Mouse (Mus musculus) neural tube, embryonic 12.5 days (tissue): ENCODE measurements around the gene Tbl1xr1. TPM values are rescaled to one million over a fixed set of nuclear protein-coding genes. Genes with fewer than 3 reads are reported as not detected.

Experiments
- ATAC-seq: fragments of 200-750 bp; cut with Nextera tagmentation; 2 replicates; pipeline ENCODE4 v1.8.0; 2017; ENCODE audit warnings: low read depth, mild to moderate bottlenecking, moderate TSS enrichment, moderate library complexity; ENCODE audit not compliant: low FRiP score
- H3K27ac ChIP-seq: fragments of 300-500 bp; sonication (generic); 2 replicates; pipeline ENCODE4 v1.5.1; 2016
- H3K27me3 ChIP-seq: fragments of 300-500 bp; sonication (generic); replicated peaks from 2 replicates; pipeline ENCODE4 v1.6.1; 2016; ENCODE audit warnings: mild to moderate bottlenecking
- H3K36me3 ChIP-seq: fragments of 300-500 bp; sonication (generic); 2 replicates; pipeline ENCODE4 v1.6.1; 2016; ENCODE audit warnings: mild to moderate bottlenecking
- H3K4me1 ChIP-seq: fragments of 300-500 bp; sonication (generic); 2 replicates; pipeline ENCODE4 v1.6.1; 2016
- H3K4me2 ChIP-seq: fragments of 300-500 bp; sonication (generic); replicated peaks from 2 replicates; pipeline ENCODE4 v1.6.1; 2016; ENCODE audit warnings: mild to moderate bottlenecking
- H3K4me3 ChIP-seq: fragments of 300-500 bp; sonication (generic); 2 replicates; pipeline ENCODE4 v1.5.1; 2016
- H3K9ac ChIP-seq: fragments of 300-500 bp; sonication (generic); 2 replicates; pipeline ENCODE4 v1.6.1; 2016; ENCODE audit warnings: mild to moderate bottlenecking
- H3K9me3 ChIP-seq: fragments of 300-500 bp; sonication (generic); 2 replicates; pipeline ENCODE4 v1.6.1; 2016; ENCODE audit warnings: mild to moderate bottlenecking
- WGBS: fragments of 180-500 bp; shearing (Covaris S2); methylation state at CpG from one replicate; pipeline ENCODE4 v1.1.7; 2016; 5-methylcytosine and 5-hydroxymethylcytosine counted together
- polyA plus RNA-seq: library from polyadenylated mRNA; unstranded; fragments of >200 nt; fragmentation: Nextera tagmentation; extraction: Ambion mirVana; gene quantifications from 2 replicates; pipeline ENCODE4 v1.2.1, GENCODE M21; 2016

Gene Tbl1xr1
- polyA plus RNA-seq, 1 experiment from 2014 or later = 26.9 TPM

DNA sequence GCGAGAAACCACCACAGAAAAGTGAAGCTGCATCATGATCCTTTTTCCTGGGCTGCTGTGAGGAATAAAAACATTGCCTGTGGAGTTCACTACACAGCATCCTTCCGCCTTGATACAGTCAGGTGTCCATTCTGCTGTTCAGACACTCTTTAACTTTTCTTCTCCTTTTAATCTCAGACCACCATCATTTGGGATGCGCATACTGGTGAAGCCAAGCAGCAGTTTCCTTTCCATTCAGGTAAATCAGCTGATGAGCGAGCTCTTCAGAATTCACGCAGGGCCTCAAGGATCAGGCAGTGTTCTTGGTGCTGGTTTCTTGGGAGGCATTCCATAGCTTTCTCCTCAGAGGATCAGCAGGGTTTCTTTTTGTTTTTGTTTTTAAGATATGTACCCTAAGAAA, 116.5 kb downstream of the Tbl1xr1 start:
- H3K4me1 ChIP-seq = no peaks in the 10 kb centered on the region
- peaks cover 32% of the 10 kb centered on the region for H3K36me3 ChIP-seq
- WGBS = 96% methylated on average over 5 of the region's 5 CpGs
- no peak overlapping the region for H3K27ac ChIP-seq
- no peak for ATAC-seq
- no peaks in the 10 kb centered on the region for H3K9me3 ChIP-seq
- no peak overlapping the region for H3K4me2 ChIP-seq
- H3K9ac ChIP-seq = no peak overlapping the region
- no peak overlapping the region for H3K4me3 ChIP-seq
- no peaks in the 10 kb centered on the region for H3K27me3 ChIP-seq

GRCm38 (mm10) chr3:22194185-22194856, 117.9 kb downstream of the Tbl1xr1 start:
- Histone ChIP-seq H3K4me2 (no peak overlapping the region), H3K4me1 (no peaks in the 10 kb centered on the region), H3K36me3 (peaks cover 37% of the 10 kb centered on the region), H3K27me3 (no peaks in the 10 kb centered on the region), H3K27ac (no peak overlapping the region), H3K4me3 (no peak overlapping the region), H3K9ac (no peak overlapping the region), H3K9me3 (no peaks in the 10 kb centered on the region)
- ATAC-seq = no peak
- WGBS = 92% methylated on average over 7 of the region's 7 CpGs

DNA sequence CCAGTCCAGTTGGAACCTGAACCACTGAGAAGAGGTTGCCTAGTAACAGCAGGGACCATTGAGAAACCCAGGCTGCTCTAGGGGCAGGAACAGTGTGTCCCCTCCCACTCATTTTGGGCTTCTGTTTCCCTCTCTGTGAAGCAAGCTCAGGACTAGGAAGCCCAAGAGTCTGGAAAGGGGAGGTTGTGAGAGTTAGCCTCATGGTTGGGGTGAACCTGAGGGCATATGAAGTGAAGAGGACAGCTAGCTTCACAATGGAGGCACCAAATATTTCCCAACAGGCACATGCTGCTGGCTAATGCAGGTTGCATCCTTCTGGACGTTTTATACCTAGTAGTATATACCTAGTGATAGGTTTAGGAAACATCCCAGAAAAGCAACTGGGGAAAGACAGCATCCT, 122.3 kb downstream of the Tbl1xr1 start:
- no peaks in the 10 kb centered on the region for H3K27me3 ChIP-seq
- H3K36me3 ChIP-seq = peaks cover 42% of the 10 kb centered on the region
- H3K27ac ChIP-seq = no peak overlapping the region
- no peaks in the 10 kb centered on the region for H3K9me3 ChIP-seq
- WGBS = 88% methylated on average over 1 of the region's 1 CpGs
- H3K4me2 ChIP-seq = no peak overlapping the region
- no peaks in the 10 kb centered on the region for H3K4me1 ChIP-seq
- H3K4me3 ChIP-seq = no peak overlapping the region
- peak; percentile 13; the same call in 1 of the 2 replicates for ATAC-seq
- no peak overlapping the region for H3K9ac ChIP-seq

GRCm38 (mm10) chr3:22204186-22204585, 127.7 kb downstream of the Tbl1xr1 start:
- Histone ChIP-seq H3K9me3 (no peaks in the 10 kb centered on the region), H3K4me3 (no peak overlapping the region), H3K36me3 (peaks cover 27% of the 10 kb centered on the region), H3K4me2 (no peak overlapping the region), H3K4me1 (no peaks in the 10 kb centered on the region), H3K9ac (no peak overlapping the region), H3K27me3 (no peaks in the 10 kb centered on the region), H3K27ac (no peak overlapping the region)
- no peak for ATAC-seq
- WGBS = 90% methylated on average over 3 of the region's 3 CpGs

DNA sequence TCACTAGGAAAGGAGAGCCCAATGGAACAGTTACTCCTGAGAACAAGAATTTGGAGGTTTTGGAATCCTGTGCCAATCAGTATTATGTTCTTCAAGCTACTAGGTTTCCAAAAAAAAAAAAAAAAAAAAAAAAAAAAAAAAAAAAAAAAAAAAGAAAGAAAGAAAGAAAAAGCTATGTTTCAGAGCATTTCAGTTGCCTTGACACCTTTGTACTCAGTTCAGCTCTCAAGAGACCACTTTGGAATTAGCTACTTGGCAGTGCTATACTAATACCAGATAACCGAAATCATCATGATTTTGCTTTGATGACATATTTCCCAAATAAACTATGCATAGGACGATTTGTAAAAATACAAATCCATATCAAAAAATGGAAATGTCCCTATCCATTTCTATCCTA, 145.1 kb downstream of the Tbl1xr1 start:
- no peak overlapping the region for H3K4me3 ChIP-seq
- H3K4me1 ChIP-seq = no peaks in the 10 kb centered on the region
- WGBS = 84% methylated on average over 2 of the region's 2 CpGs
- H3K4me2 ChIP-seq = no peak overlapping the region
- no peaks in the 10 kb centered on the region for H3K27me3 ChIP-seq
- peaks cover 3% of the 10 kb centered on the region; the same call in 1 of the 2 replicates for H3K36me3 ChIP-seq
- ATAC-seq = no peak
- no peak overlapping the region for H3K9ac ChIP-seq
- H3K9me3 ChIP-seq = no peaks in the 10 kb centered on the region
- H3K27ac ChIP-seq = no peak overlapping the region

DNA sequence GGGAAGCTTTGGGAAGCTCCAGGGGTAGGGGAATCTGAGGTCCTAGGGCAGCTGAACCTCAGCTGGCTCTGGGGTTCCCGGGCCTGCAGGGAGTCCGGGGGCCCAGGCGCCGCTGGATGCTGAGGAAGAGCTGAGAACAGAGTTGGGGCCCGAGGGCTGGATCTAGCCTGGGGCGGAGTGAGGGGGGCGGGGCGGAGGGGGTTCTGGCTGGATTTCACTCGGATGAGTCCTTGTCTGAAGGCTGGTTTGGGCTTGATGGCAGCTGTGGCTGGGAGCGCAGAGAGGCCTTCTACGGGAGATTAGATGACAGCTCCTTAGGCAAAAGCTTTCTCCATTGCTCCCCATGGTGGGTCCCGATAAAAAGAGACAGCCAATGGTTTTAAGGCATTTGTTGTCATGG, 145.9 kb downstream of the Tbl1xr1 start:
- H3K9me3 ChIP-seq = no peaks in the 10 kb centered on the region
- H3K9ac ChIP-seq = no peak overlapping the region
- H3K4me3 ChIP-seq = no peak overlapping the region
- 53% methylated on average over 12 of the region's 12 CpGs for whole genome bisulfite sequencing
- no peaks in the 10 kb centered on the region for H3K27me3 ChIP-seq
- ATAC-seq = no peak
- H3K4me2 ChIP-seq = no peak overlapping the region
- no peak overlapping the region for H3K27ac ChIP-seq
- no peaks in the 10 kb centered on the region for H3K4me1 ChIP-seq
- no peaks in the 10 kb centered on the region for H3K36me3 ChIP-seq

DNA sequence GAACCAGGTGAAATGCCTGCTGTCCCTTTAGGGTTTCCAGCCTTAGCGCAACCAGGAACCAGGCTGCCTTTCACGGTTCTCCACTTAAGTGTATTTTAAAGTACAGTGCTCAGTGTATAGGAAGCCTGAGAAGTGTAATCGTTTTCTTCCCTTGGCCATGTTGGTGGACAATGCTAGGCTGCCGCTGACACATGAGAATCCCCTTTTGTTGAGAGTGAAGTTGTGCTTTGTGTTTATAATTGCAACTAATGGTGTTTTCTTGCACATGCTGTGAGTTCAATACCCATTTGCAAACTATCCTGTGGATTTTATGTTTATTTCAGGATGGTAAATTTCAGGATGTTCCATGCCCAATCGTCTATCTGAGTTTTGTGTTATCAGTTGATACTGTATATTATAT, 146.6 kb downstream of the Tbl1xr1 start:
- H3K27me3 ChIP-seq = no peaks in the 10 kb centered on the region
- H3K27ac ChIP-seq = no peak overlapping the region
- H3K4me1 ChIP-seq = no peaks in the 10 kb centered on the region
- no peaks in the 10 kb centered on the region for H3K9me3 ChIP-seq
- no peak overlapping the region for H3K9ac ChIP-seq
- no peak overlapping the region for H3K4me2 ChIP-seq
- no peak for ATAC-seq
- 90% methylated on average over 5 of the region's 5 CpGs for WGBS
- H3K36me3 ChIP-seq = no peaks in the 10 kb centered on the region
- no peak overlapping the region for H3K4me3 ChIP-seq

DNA sequence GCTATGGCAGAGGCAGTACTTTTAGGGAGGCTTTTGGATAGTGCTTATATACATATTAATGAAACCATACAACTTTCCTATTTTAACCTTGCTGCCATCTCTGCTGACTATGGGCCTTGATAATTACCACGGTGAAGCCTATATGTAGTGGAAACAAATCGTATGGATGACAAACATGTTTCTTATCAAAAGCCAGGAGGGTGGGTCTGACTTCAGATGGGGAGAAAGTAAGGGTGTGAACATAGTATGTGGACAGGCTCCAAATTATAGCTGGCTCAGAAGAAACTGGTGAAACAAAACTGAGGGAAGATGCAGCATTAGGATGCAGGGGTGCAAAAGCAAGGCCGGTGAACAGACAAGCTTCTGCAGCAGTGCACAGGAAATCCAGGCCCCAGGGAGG, 151.6 kb downstream of the Tbl1xr1 start:
- H3K9ac ChIP-seq = no peak overlapping the region
- no peak for ATAC-seq
- H3K4me1 ChIP-seq = no peaks in the 10 kb centered on the region
- no peaks in the 10 kb centered on the region for H3K36me3 ChIP-seq
- WGBS = 90% methylated on average over 3 of the region's 3 CpGs
- H3K27ac ChIP-seq = no peak overlapping the region
- H3K4me3 ChIP-seq = no peak overlapping the region
- H3K9me3 ChIP-seq = no peaks in the 10 kb centered on the region
- no peaks in the 10 kb centered on the region for H3K27me3 ChIP-seq
- H3K4me2 ChIP-seq = no peak overlapping the region

- H3K9me3 ChIP-seq = 0 out of 2 replicates have a peak, but pooled peaks cover 2% of the 10 kb centered on the region
- H3K27me3 ChIP-seq = no peaks in the 10 kb centered on the region
- no peak overlapping the region for H3K4me3 ChIP-seq
- WGBS = 78% methylated on average over 3 of the region's 3 CpGs
- no peak overlapping the region for H3K4me2 ChIP-seq
- ATAC-seq = no peak
- H3K27ac ChIP-seq = no peak overlapping the region
- no peaks in the 10 kb centered on the region for H3K4me1 ChIP-seq
- H3K9ac ChIP-seq = no peak overlapping the region
- no peaks in the 10 kb centered on the region for H3K36me3 ChIP-seq
These were observed 154.2 kb downstream of the Tbl1xr1 start for GRCm38 (mm10) chr3:22230635-22231034.

DNA sequence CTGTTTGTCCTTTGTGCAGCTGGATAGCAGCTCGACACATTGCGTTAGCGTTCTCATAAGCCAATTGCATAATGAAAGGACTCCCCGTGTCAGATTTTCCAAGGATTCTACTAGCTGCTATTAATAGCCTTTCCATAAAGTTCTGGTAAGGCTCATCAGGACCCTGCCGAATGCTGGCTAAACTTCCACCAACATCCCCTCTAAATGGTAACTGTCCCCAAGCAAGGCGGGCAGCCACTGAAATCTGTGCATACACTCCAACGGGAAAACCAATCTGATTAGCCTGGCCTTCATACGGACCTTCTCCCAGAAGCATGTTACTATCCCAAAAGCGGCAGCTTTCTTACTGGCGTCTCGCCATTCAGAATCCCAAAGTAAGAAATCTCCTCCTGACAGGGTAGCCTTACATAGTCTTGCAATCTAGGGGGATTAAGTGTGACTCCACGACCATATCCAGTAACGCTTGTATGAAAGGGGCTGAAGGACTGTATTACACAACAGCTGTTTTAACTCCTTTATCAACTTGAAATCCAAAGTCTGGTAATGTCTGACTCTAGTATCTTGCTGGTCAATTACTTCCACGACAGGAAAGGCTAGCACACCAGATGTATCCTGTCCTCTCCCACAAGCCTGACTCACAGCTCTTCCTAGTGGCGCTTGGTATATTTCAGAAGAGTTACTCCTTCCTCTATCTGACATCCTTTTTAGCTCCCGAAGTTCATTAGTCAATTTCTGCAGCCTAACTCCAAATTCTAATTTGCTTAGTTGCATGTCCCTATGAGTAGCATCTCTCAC, 161.9 kb downstream of the Tbl1xr1 start:
- H3K36me3 ChIP-seq = no peaks in the 10 kb centered on the region
- ATAC-seq = no peak
- H3K9ac ChIP-seq = no peak overlapping the region
- H3K27ac ChIP-seq = no peak overlapping the region
- H3K9me3 ChIP-seq = peaks cover 11% of the 10 kb centered on the region; the same call in 1 of the 2 replicates
- H3K4me1 ChIP-seq = no peaks in the 10 kb centered on the region
- no peaks in the 10 kb centered on the region for H3K27me3 ChIP-seq
- no peak overlapping the region for H3K4me3 ChIP-seq
- H3K4me2 ChIP-seq = no peak overlapping the region
- 92% methylated on average over 16 of the region's 16 CpGs for WGBS
